Mouse (Mus musculus) limb, embryonic 11.5 days (tissue): Measurements from ENCODE around the gene Lrp4. TPM values are rescaled to one million over a fixed set of nuclear protein-coding genes. Genes with fewer than 3 reads are reported as not detected.
A peak's percentile ranks its signal among the peaks of the same experiment; 100 is the strongest.

ENCODE experiments used
- ATAC-seq: fragments of 200-750 bp; cut with Nextera tagmentation; 2 replicates; pipeline ENCODE4 v1.8.0; 2017; ENCODE audit warnings: low read depth; ENCODE audit not compliant: insufficient number of reproducible peaks, low FRiP score, low TSS enrichment
- DNase-seq: peaks from one replicate; pipeline ENCODE4 v3.0.0-alpha.2; 2015; ENCODE audit warnings: low spot score
- H3K27ac ChIP-seq: fragments of 300-500 bp; sonication (generic); replicated peaks from 2 replicates; pipeline ENCODE4 v1.5.1; 2014; ENCODE audit warnings: low read depth, mild to moderate bottlenecking, low read length
- H3K27me3 ChIP-seq: fragments of 300-500 bp; sonication (generic); 2 replicates; pipeline ENCODE4 v1.6.1; 2014; ENCODE audit warnings: mild to moderate bottlenecking, low read length, mixed read lengths; ENCODE audit not compliant: control insufficient read depth, insufficient read depth
- H3K36me3 ChIP-seq: fragments of 300-500 bp; sonication (generic); 2 replicates; pipeline ENCODE4 v1.6.1; 2014; ENCODE audit warnings: mild to moderate bottlenecking, low read length, moderate library complexity, mixed read lengths; ENCODE audit not compliant: control insufficient read depth, insufficient read depth
- H3K4me1 ChIP-seq: fragments of 300-500 bp; sonication (generic); 2 replicates; pipeline ENCODE4 v1.6.1; 2014; ENCODE audit warnings: low read length, mixed read lengths; ENCODE audit not compliant: control insufficient read depth, insufficient read depth
- H3K4me2 ChIP-seq: fragments of 300-500 bp; sonication (generic); 2 replicates; pipeline ENCODE4 v1.6.1; 2014; ENCODE audit warnings: low read depth, mild to moderate bottlenecking, moderate library complexity; ENCODE audit not compliant: severe bottlenecking
- H3K4me3 ChIP-seq: fragments of 300-500 bp; sonication (generic); 2 replicates; pipeline ENCODE4 v1.5.1; 2014; ENCODE audit warnings: low read depth, low read length
- H3K9ac ChIP-seq: fragments of 300-500 bp; sonication (generic); 2 replicates; pipeline ENCODE4 v1.6.1; 2014; ENCODE audit warnings: mild to moderate bottlenecking, low read length
- H3K9me3 ChIP-seq: fragments of 300-500 bp; sonication (generic); 2 replicates; pipeline ENCODE4 v1.6.1; 2016; ENCODE audit warnings: low read length; ENCODE audit not compliant: control insufficient read depth
- WGBS: fragments of 180-500 bp; shearing (Covaris S2); extraction: QIAGEN DNeasy Blood & Tissue Kit; methylation state at CpG from one replicate; pipeline ENCODE4 v1.1.7; 2014; 5-methylcytosine and 5-hydroxymethylcytosine counted together
- polyA plus RNA-seq: library from polyadenylated mRNA; unstranded; fragments of >200 nt; fragmentation: Nextera tagmentation; extraction: Ambion mirVana; gene quantifications from 2 replicates; pipeline ENCODE4 v1.2.1, GENCODE M21; 2014

The Lrp4 gene
- polyA plus RNA-seq, 1 experiment from 2014 or later: 5.4 TPM

DNA sequence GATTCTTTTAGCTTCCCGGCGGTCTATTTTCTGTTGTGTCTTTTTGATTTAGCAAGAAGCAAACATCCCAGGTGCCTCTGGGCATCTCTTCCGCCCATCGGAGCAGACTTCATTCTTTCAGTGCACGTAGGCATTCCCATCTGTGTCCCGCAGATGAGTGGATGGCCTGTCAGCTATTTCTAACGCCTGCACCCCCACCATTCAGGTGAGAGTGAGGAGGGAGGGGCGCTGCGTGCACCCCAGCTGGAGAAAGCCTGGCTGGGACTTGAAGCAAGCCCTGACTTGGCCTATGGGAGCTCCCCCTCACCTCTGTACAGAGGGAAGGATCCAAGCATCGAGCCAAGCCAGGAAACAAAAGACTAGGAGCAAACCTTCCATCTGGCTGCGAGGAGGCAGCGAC lies 5.4 kb downstream of the Lrp4 start:
- DNase-seq (peak; percentile 54), ATAC-seq (no peak)
- peak overlapping the region; percentile 52 for H3K9ac ChIP-seq
- 4% methylated on average over 12 of the region's 12 CpGs for WGBS
- peak overlapping the region; percentile 29; the same call in 1 of the 2 replicates for H3K4me2 ChIP-seq
- no peak overlapping the region for H3K4me3 ChIP-seq
- no peaks in the 10 kb centered on the region for H3K36me3 ChIP-seq
- H3K27me3 ChIP-seq: no peaks in the 10 kb centered on the region
- H3K4me1 ChIP-seq: peaks cover 24% of the 10 kb centered on the region
- H3K27ac ChIP-seq: 0 out of 2 replicates have a peak overlapping the region, but pooled peaks have one; percentile 47
- H3K9me3 ChIP-seq: no peaks in the 10 kb centered on the region

DNA sequence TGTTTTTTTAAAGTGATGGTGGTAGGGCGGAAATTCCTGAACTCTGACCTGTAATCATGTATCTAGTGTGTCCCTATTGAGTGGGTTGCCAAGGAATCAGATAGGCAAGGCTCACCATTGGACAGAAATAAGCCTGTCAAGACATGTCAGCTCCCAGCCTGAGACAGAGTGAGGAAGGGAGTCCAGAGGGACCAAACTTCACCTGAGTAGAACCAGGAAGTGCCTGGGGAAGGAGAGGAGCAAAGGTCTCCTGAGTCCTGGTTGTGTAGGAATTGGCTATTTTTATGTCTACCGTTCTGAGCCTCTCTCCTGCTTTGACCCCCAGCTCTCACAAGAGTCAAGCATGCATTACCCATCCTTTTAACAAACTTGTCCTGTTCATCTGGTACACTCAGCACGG lies 8.6 kb downstream of the Lrp4 start:
- Histone ChIP-seq H3K27me3 (no peaks in the 10 kb centered on the region), H3K4me1 (peaks cover 30% of the 10 kb centered on the region)

DNA sequence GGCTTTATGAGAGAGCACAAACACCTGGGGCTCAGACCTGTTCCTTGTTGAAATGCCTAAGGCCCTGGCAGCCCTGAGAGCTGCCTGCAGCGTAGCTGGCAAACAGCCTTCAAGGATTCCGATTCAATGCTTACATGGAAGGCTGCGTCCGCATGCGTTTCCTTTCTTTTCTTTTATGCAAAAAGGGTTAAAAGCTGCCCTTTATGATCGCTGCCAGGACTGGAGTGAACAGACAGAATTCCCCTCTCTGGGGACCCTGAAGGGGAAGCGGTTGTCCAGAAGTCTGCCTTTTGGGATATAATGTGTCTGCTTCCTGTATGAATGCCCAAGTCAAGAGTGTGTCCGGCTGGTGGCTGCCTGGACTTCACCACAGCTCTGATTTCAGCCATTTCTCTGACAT lies 10.3 kb downstream of the Lrp4 start:
- no peak for ATAC-seq

More for the DNA sequence above, 8.6 kb downstream of the Lrp4 start:
- Histone ChIP-seq H3K4me2 (no peak overlapping the region), H3K36me3 (no peaks in the 10 kb centered on the region), H3K9ac (no peak overlapping the region), H3K9me3 (no peaks in the 10 kb centered on the region), H3K4me3 (no peak overlapping the region), H3K27ac (no peak overlapping the region)
- WGBS: 89% methylated on average over 3 of the region's 3 CpGs
- no peak for DNase-seq
- no peak for ATAC-seq

DNA sequence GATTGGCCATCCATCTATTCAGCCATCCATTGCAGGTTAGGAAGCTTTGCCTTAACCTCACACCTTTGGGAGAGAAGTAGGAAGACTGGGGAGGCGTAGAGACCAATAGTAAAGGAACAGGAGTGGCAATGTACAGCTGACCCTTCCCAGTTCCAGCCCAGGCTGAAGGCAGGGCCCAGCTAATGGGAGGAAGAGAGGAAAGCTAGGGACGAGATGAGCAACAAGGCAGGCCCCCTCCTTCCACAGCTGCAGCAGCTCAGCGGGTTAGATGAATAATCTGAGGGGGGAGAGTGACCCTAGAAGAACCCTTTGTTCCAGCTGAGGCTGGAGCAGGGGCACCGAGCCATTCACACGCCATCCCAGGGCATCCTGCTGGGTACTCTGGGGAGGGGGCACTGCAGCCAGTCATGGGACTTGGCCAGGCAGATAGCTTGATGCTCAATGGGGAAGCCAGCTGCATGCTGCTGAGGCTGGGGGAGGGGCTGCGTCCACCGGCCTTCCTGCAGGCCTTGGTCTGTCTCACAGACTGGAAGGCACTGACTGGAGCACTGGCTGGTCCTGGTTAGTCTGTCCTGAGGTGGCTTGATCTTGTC lies 12.8 kb downstream of the Lrp4 start:
- no peak for DNase-seq
- no peak overlapping the region for H3K27ac ChIP-seq
- H3K4me2 ChIP-seq: no peak overlapping the region
- no peak overlapping the region for H3K9ac ChIP-seq
- H3K36me3 ChIP-seq: peaks cover 6% of the 10 kb centered on the region; the same call in 1 of the 2 replicates
- no peak for ATAC-seq
- H3K4me1 ChIP-seq: peaks cover 9% of the 10 kb centered on the region
- WGBS: 30% methylated on average over 7 of the region's 7 CpGs
- H3K9me3 ChIP-seq: no peaks in the 10 kb centered on the region
- no peaks in the 10 kb centered on the region for H3K27me3 ChIP-seq
- no peak overlapping the region for H3K4me3 ChIP-seq

More for the DNA sequence above, 10.3 kb downstream of the Lrp4 start:
- Histone ChIP-seq H3K4me1 (peaks cover 14% of the 10 kb centered on the region), H3K27me3 (no peaks in the 10 kb centered on the region), H3K4me2 (no peak overlapping the region), H3K4me3 (no peak overlapping the region), H3K27ac (no peak overlapping the region), H3K9me3 (no peaks in the 10 kb centered on the region), H3K36me3 (peaks cover 3% of the 10 kb centered on the region; the same call in 1 of the 2 replicates), H3K9ac (no peak overlapping the region)
- no peak for DNase-seq
- 76% methylated on average over 8 of the region's 8 CpGs for WGBS

DNA sequence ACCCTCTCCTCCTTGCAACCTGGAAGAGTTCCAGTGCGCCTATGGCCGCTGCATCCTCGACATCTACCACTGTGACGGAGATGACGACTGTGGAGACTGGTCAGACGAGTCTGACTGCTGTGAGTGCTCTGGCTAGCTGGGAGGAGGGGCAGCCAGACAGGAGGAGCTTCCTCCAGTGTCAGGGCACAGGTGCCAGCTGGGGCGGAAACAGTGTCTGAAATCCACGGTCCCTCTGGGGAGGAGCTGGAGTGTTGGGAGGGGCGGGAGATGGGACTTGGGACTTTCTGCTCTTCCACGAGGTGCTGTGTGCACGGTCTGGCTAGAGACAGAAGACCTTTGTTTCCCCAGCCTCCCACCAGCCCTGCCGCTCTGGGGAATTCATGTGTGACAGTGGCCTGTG lies 17.0 kb downstream of the Lrp4 start:
- Histone ChIP-seq H3K27me3 (no peaks in the 10 kb centered on the region), H3K4me1 (peaks cover 5% of the 10 kb centered on the region), H3K36me3 (peaks cover 8% of the 10 kb centered on the region; the same call in 1 of the 2 replicates), H3K27ac (no peak overlapping the region), H3K4me3 (no peak overlapping the region), H3K9me3 (no peaks in the 10 kb centered on the region), H3K9ac (no peak overlapping the region), H3K4me2 (no peak overlapping the region)
- 79% methylated on average over 12 of the region's 12 CpGs for WGBS
- DNase-seq: no peak
- no peak for ATAC-seq

DNA sequence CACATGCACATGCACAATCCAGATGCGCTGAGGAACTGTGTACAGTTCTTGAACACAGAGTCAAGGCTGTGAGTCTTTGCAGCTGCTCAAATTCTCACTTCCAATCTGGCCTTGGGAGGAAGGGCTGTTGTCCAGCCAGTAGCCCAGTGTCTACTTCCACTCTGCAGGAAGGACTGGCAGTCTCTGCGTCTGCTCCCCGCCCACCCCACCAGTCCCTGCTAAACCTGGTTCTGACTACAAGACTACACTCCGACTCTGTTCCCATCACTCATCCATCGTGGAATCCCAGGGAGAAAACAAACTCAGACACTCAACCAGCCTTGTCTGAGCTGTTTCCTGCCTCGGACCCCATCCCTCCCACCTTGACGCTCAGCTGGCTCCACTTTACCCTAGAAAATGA lies 18.5 kb downstream of the Lrp4 start:
- Histone ChIP-seq H3K27me3 (no peaks in the 10 kb centered on the region), H3K36me3 (peaks cover 8% of the 10 kb centered on the region; the same call in 1 of the 2 replicates), H3K4me3 (no peak overlapping the region), H3K27ac (no peak overlapping the region), H3K9ac (no peak overlapping the region; the same call in 1 of the 2 replicates), H3K4me2 (no peak overlapping the region), H3K9me3 (no peaks in the 10 kb centered on the region), H3K4me1 (no peaks in the 10 kb centered on the region)
- no peak for ATAC-seq
- no peak for DNase-seq
- 87% methylated on average over 7 of the region's 7 CpGs for WGBS

DNA sequence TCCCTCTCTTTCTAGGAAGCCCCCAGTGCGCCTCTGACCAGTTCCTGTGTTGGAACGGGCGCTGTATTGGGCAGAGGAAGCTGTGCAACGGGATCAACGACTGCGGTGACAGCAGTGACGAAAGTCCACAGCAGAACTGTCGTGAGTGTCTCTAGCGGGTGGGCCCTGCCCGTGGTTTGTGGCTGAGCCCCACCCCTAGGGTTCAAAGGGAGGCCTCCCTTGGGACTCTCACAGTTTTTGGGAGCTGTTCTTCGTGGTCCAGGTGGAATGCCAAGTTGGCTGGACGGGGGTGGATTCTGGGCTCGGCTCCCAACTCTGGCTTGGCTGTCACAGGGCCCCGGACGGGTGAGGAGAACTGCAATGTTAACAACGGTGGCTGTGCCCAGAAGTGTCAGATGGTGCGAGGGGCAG lies 18.9 kb downstream of the Lrp4 start:
- no peak overlapping the region for H3K4me3 ChIP-seq
- H3K4me1 ChIP-seq: no peaks in the 10 kb centered on the region
- H3K9me3 ChIP-seq: no peaks in the 10 kb centered on the region
- ATAC-seq: no peak
- no peak overlapping the region for H3K4me2 ChIP-seq
- whole genome bisulfite sequencing: 78% methylated on average over 17 of the region's 17 CpGs
- H3K9ac ChIP-seq: no peak overlapping the region; the same call in 1 of the 2 replicates
- H3K27ac ChIP-seq: no peak overlapping the region
- DNase-seq: no peak
- H3K27me3 ChIP-seq: no peaks in the 10 kb centered on the region
- H3K36me3 ChIP-seq: peaks cover 7% of the 10 kb centered on the region; the same call in 1 of the 2 replicates

DNA sequence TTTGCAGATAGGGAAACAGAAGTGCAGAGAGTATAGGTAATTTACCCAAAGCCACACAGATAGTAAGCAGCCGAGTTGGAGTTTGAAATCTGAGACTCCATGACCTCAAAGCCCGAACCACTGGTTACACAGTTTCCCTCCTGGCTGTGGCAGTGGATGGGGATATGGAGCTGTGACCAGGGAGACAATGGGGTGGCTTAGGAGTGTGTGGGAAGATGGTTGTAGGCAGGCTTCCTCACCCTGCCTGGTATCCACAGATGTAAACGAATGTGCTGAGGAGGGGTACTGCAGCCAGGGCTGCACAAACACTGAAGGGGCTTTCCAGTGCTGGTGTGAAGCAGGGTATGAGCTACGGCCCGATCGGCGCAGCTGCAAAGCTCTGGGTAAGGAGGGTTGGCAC lies 19.5 kb downstream of the Lrp4 start:
- Histone ChIP-seq H3K27ac (no peak overlapping the region), H3K36me3 (peaks cover 7% of the 10 kb centered on the region; the same call in 1 of the 2 replicates), H3K4me1 (no peaks in the 10 kb centered on the region), H3K9ac (no peak overlapping the region), H3K4me2 (no peak overlapping the region), H3K27me3 (no peaks in the 10 kb centered on the region), H3K4me3 (no peak overlapping the region), H3K9me3 (no peaks in the 10 kb centered on the region)
- ATAC-seq: no peak
- 79% methylated on average over 7 of the region's 7 CpGs for WGBS
- no peak for DNase-seq

DNA sequence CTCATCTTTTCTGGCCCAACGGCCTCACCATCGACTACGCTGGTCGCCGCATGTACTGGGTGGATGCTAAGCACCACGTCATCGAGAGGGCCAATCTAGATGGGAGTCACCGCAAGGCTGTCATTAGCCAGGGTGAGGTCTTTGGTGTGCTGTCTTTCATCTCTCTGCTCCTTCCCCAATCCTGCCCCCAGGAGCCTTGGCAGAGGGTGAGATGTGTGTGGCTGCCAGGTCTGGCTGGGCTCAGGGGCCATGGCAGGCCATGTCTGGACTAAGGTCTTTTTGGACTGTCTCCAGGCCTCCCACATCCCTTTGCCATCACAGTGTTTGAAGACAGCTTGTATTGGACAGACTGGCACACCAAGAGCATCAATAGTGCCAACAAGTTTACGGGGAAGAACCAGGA lies 23.1 kb downstream of the Lrp4 start:
- Histone ChIP-seq H3K4me1 (no peaks in the 10 kb centered on the region), H3K9ac (no peak overlapping the region), H3K36me3 (peaks cover 3% of the 10 kb centered on the region; the same call in 1 of the 2 replicates), H3K4me3 (no peak overlapping the region), H3K27me3 (no peaks in the 10 kb centered on the region), H3K4me2 (no peak overlapping the region), H3K27ac (no peak overlapping the region), H3K9me3 (no peaks in the 10 kb centered on the region)
- no peak for DNase-seq
- ATAC-seq: no peak
- WGBS: 95% methylated on average over 9 of the region's 9 CpGs
